22 mouse cellular contexts compared by ENCODE assay signal in the genomic region with DNA sequence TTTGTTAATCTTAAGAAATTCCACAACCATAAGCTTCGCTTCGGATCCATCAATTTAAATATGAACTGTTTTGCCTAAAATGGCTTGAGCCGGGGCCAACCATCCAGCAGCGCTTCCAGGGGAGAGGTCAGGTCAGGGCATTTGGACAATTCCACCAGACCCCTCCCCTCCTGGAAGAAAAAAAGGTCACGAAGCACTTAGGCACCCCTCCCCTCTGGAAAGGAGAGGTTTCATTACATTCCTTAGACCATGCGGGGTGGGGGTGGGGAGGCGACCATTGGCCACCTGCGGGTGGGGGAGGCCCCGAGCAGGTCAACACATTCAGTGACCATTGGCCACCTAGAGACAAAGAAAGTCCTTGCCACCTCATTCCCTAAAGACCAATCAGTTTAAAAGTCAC. TPM values are rescaled to one million over a fixed set of nuclear protein-coding genes. Genes with fewer than 3 reads are reported as not detected.
DNase-seq lines count a peak whose midpoint lies in the region; ATAC-seq lines count a peak whose summit lies in the region.
"Had no signal": no experiment of that assay in that cellular context is flagged by ENCODE, and none has a peak within 500 bp of the region (broad histone marks: within the 10 kb centered on the region; RNA-seq: fewer than 3 reads in every experiment).

No protein-coding gene starts in this region.

- no peaks in the 10 kb centered on the region for H3K9me3 ChIP-seq in midbrain, embryonic 10.5 days (replicated peaks)
- H3K9me3 ChIP-seq in midbrain, embryonic 15.5 days = no peaks in the 10 kb centered on the region
- H3K9me3 ChIP-seq in intestine, embryonic 15.5 days = no peaks in the 10 kb centered on the region
- H3K9me3 ChIP-seq: limb, embryonic 13.5 days; liver, embryonic 15.5 days had no signal

- H3K9ac ChIP-seq in midbrain, embryonic 15.5 days = no peak overlapping the region
- no peak overlapping the region for H3K9ac ChIP-seq in intestine, embryonic 15.5 days
- H3K9ac ChIP-seq: limb, embryonic 13.5 days; liver, embryonic 15.5 days had no signal

- H3K4me2 ChIP-seq in midbrain, embryonic 15.5 days = no peak overlapping the region
- no peak overlapping the region for H3K4me2 ChIP-seq in intestine, embryonic 15.5 days (replicated peaks)
- H3K4me2 ChIP-seq: limb, embryonic 13.5 days; liver, embryonic 15.5 days had no signal

- 41% methylated on average over 9 of the region's 9 CpGs for WGBS in midbrain, embryonic 10.5 days
- WGBS in midbrain, embryonic 15.5 days = 44% methylated on average over 9 of the region's 9 CpGs
- 36% methylated on average over 9 of the region's 9 CpGs for WGBS in intestine, embryonic 15.5 days

- H3K4me1 ChIP-seq in midbrain, embryonic 10.5 days = peaks cover 29% of the 10 kb centered on the region
- H3K4me1 ChIP-seq in midbrain, embryonic 15.5 days = no peaks in the 10 kb centered on the region
- peaks cover 15% of the 10 kb centered on the region; the same call in 1 of the 2 replicates for H3K4me1 ChIP-seq in intestine, embryonic 15.5 days (replicated peaks)
- H3K4me1 ChIP-seq: limb, embryonic 13.5 days had no signal

- no peak overlapping the region for H3K4me3 ChIP-seq in midbrain, embryonic 10.5 days
- H3K4me3 ChIP-seq in midbrain, embryonic 15.5 days = no peak overlapping the region
- H3K4me3 ChIP-seq in intestine, embryonic 15.5 days (replicated peaks) = no peak overlapping the region
- H3K4me3 ChIP-seq: limb, embryonic 13.5 days; liver, embryonic 15.5 days had no signal

- H3K36me3 ChIP-seq in midbrain, embryonic 10.5 days = no peaks in the 10 kb centered on the region
- H3K36me3 ChIP-seq in midbrain, embryonic 15.5 days (replicated peaks) = no peaks in the 10 kb centered on the region
- no peaks in the 10 kb centered on the region for H3K36me3 ChIP-seq in intestine, embryonic 15.5 days
- H3K36me3 ChIP-seq: limb, embryonic 13.5 days; liver, embryonic 15.5 days had no signal

- H3K27ac ChIP-seq in midbrain, embryonic 10.5 days (replicated peaks) = peak overlapping the region; percentile 70; the same call in 1 of the 2 replicates
- H3K27ac ChIP-seq in midbrain, embryonic 15.5 days = no peak overlapping the region
- H3K27ac ChIP-seq in intestine, embryonic 15.5 days = no peak overlapping the region
- H3K27ac ChIP-seq: limb, embryonic 13.5 days; liver, embryonic 15.5 days had no signal

- no peak for ATAC-seq in midbrain, embryonic 15.5 days (replicated peaks)
- peak; percentile 18; the same call in 1 of the 2 replicates for ATAC-seq in intestine, embryonic 15.5 days
- ATAC-seq in granulocyte monocyte progenitor cell, adult 5-6 weeks (replicated peaks; ENCODE audit: poor library complexity, severe bottlenecking) = no peak
- ATAC-seq: forebrain, embryonic 16.5 days; inflammation-experienced regulatory T-cells, adult 6 months had no signal

- peak; percentile 63 for DNase-seq in midbrain, embryonic 10.5 days (ENCODE audit: low spot score)
- peak; percentile 29 for DNase-seq in ZHBTc4 (ENCODE audit: low read depth, low spot score)
- peak; percentile 86 for DNase-seq in yolk sac, embryonic 10.5 days (ENCODE audit: low spot score)
- no peak for DNase-seq in kidney, adult 11 months
- DNase-seq: cerebellum, adult 9-11 months; heart, postnatal 4 days; layer of hippocampus, adult 9-11 months; thymus, postnatal 36 days had no signal

- no peaks in the 10 kb centered on the region for H3K27me3 ChIP-seq in midbrain, embryonic 10.5 days (ENCODE audit: low read depth, poor library complexity, severe bottlenecking)
- no peaks in the 10 kb centered on the region for H3K27me3 ChIP-seq in midbrain, embryonic 15.5 days (replicated peaks)
- no peaks in the 10 kb centered on the region for H3K27me3 ChIP-seq in intestine, embryonic 15.5 days (replicated peaks)
- H3K27me3 ChIP-seq: limb, embryonic 13.5 days; liver, embryonic 15.5 days had no signal

RNA-seq across cellular contexts. Expression of a gene that starts 2.5 kb away (rescaled TPM):
- 0.54 TPM in 1 of 2 replicates, not detected in the other for polyA plus RNA-seq in midbrain, embryonic 10.5 days (2016; fragmentation: Nextera tagmentation; extraction: Ambion mirVana)
- not detected in 2 replicates for polyA plus RNA-seq in midbrain, embryonic 15.5 days (2015; fragmentation: Nextera tagmentation; extraction: Ambion mirVana)
- polyA plus RNA-seq in intestine, embryonic 15.5 days (2015; fragmentation: Nextera tagmentation; extraction: Ambion mirVana) = 7.5 and 8.0 TPM in 2 replicates
- 3.4 TPM in 1 of 2 replicates, not detected in the other for total RNA-seq in granulocyte monocyte progenitor cell, adult 5-6 weeks (2014; fragmentation: Nextera tagmentation)
- total RNA-seq in granulocyte monocyte progenitor cell, adult 5-6 weeks (2017) = not detected in 2 replicates
- total RNA-seq: adrenal gland, adult 18-20 months; gastrocnemius, postnatal 4 days; left cerebral cortex, adult 8-10 months; megakaryocyte-erythroid progenitor cell, adult 5-6 weeks had no signal
- polyA plus RNA-seq: forebrain, embryonic 16.5 days had no signal

RNA-seq across cellular contexts. Expression of a gene that starts 12.2 kb away (rescaled TPM):
- polyA plus RNA-seq in midbrain, embryonic 10.5 days (2016; fragmentation: Nextera tagmentation; extraction: Ambion mirVana) = not detected in 2 replicates
- polyA plus RNA-seq in midbrain, embryonic 15.5 days (2015; fragmentation: Nextera tagmentation; extraction: Ambion mirVana) = not detected in 2 replicates
- 1.5 and 1.7 TPM in 2 replicates for polyA plus RNA-seq in intestine, embryonic 15.5 days (2015; fragmentation: Nextera tagmentation; extraction: Ambion mirVana)
- total RNA-seq in granulocyte monocyte progenitor cell, adult 5-6 weeks (2014; fragmentation: Nextera tagmentation) = not detected in 2 replicates
- total RNA-seq in granulocyte monocyte progenitor cell, adult 5-6 weeks (2017) = not detected in 2 replicates
- total RNA-seq: adrenal gland, adult 18-20 months; gastrocnemius, postnatal 4 days; heart, postnatal 4 days; left cerebral cortex, adult 8-10 months; megakaryocyte-erythroid progenitor cell, adult 5-6 weeks; neutrophil, adult 5-6 weeks had no signal
- polyA plus RNA-seq: C2C12; forebrain, embryonic 16.5 days; heart, embryonic 14.5 days; limb, embryonic 13.5 days; liver, embryonic 15.5 days had no signal

RNA-seq across cellular contexts. Expression of a gene that starts 32.1 kb away (rescaled TPM):
- 7.4 and 7.5 TPM in 2 replicates for polyA plus RNA-seq in midbrain, embryonic 10.5 days (2016; fragmentation: Nextera tagmentation; extraction: Ambion mirVana)
- polyA plus RNA-seq in midbrain, embryonic 15.5 days (2015; fragmentation: Nextera tagmentation; extraction: Ambion mirVana) = 11.5 and 12.6 TPM in 2 replicates
- 13.3 TPM in 2 replicates for polyA plus RNA-seq in intestine, embryonic 15.5 days (2015; fragmentation: Nextera tagmentation; extraction: Ambion mirVana)
- total RNA-seq in granulocyte monocyte progenitor cell, adult 5-6 weeks (2014; fragmentation: Nextera tagmentation) = 10.7 and 32.3 TPM in 2 replicates
- total RNA-seq in granulocyte monocyte progenitor cell, adult 5-6 weeks (2017) = 10.9 and 11.3 TPM in 2 replicates

RNA-seq across cellular contexts. Expression of a gene that starts 38.2 kb away (rescaled TPM):
- polyA plus RNA-seq in midbrain, embryonic 10.5 days (2016; fragmentation: Nextera tagmentation; extraction: Ambion mirVana) = not detected in 2 replicates
- polyA plus RNA-seq in midbrain, embryonic 15.5 days (2015; fragmentation: Nextera tagmentation; extraction: Ambion mirVana) = not detected in 2 replicates
- polyA plus RNA-seq in intestine, embryonic 15.5 days (2015; fragmentation: Nextera tagmentation; extraction: Ambion mirVana) = 0.21 and 0.33 TPM in 2 replicates
- not detected in 2 replicates for total RNA-seq in granulocyte monocyte progenitor cell, adult 5-6 weeks (2014; fragmentation: Nextera tagmentation)
- total RNA-seq in granulocyte monocyte progenitor cell, adult 5-6 weeks (2017) = not detected in 2 replicates
- total RNA-seq: adrenal gland, adult 18-20 months; gastrocnemius, postnatal 4 days; heart, postnatal 4 days; left cerebral cortex, adult 8-10 months; megakaryocyte-erythroid progenitor cell, adult 5-6 weeks; neutrophil, adult 5-6 weeks had no signal
- polyA plus RNA-seq: C2C12; forebrain, embryonic 16.5 days; heart, embryonic 14.5 days; inflammation-experienced regulatory T-cells, adult 6 months; limb, embryonic 13.5 days; liver, embryonic 15.5 days had no signal
